Mouse (Mus musculus) brain, embryonic 18.5 days (tissue): ENCODE data around the gene Tmem274.
A peak's percentile ranks its signal among the peaks of the same experiment; 100 is the strongest.
"Not testable (repeated sequence)": the region's sequence is repeated elsewhere in the genome, so short reads cannot be mapped to it uniquely, and the experiment has no call there.

Experiments used
- DNase-seq: peaks from one replicate; pipeline ENCODE4 v3.0.0-alpha.2; 2012; ENCODE audit warnings: low read depth, low spot score

Tmem274 gene

GRCm38 (mm10) chr4:149477078-149477477 is at the start of gene Tmem274:
Gene Tmem274, plus strand, starts transcription at chr4:149477378.
- no peak for DNase-seq

DNA sequence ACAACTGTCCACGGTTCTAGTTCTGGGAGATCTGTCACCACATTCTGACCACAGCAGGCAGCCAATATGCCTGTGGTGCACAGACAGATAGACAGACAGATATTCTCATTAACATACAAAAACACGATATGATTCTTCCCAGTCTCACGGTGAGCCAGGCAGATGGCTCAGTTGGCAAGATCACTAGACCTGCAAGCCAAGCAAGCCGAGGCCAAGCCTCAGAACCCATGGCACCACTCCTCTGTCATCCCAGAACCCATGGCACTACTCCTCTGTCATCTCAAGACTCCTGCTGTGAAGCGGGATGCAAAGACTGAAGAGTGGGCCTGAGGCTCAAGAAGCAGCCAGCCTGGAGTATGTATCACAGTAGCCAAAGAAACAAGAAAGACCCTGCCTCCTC is 47.6 kb upstream of the Tmem274 start:
- DNase-seq = no peak

DNA sequence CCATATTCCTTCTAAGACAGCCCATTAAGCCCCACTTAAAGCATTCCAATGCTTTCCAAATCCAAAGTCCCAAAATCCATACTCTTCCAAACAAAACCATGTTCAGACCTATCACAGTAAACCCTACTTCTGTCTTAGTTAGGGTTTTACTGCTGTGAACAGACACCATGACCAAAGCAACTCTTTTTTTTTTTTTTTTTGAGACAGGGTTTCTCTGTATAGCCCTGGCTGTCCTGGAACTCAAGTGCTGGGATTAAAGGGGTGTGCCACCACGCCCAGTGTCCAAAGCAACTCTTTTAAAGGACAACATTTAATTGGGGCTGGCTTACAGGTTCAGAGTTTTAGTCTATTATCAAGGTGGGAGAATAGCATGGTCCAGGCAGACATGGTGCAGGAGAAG is 45.3 kb upstream of the Tmem274 start:
- DNase-seq = not testable (repeated sequence)

DNA sequence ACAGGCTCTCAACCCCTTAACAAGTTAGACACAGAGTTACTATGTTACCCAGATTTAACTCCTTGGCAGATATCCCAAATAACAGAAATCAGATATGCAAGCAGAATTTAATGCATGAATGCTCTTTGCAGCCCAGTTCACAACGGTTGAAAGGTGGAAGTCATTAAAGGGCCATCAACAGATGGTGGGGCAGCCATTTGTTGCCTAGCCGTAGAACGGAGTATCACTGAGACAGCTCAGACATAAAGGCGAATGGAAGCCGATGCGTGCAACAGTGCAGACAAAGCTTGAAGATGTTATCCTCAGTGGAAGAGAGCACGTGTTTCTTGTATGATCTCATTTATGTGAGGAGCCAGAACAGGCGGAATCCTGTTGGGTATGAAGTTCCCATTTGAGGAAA is 36.6 kb upstream of the Tmem274 start:
- no peak for DNase-seq

DNA sequence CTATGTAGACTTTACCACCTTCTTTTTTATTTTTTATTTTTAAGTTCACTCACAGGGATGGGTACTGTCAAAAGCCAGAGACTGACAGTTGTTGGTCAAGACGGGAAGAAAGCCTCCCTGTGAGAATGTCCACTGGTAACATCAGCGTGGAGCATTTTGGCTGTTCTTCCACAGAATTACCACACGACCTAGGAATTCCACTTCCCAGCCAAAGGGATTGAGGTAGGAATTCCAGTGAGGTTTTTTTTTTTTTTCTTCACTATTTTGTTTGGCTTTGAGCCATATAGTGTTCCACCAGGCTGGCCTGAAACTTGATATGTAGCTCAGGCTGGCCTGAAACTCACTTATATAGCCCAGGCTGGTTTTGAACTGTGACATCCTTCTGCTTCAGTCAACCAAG is 34.7 kb upstream of the Tmem274 start:
- DNase-seq = no peak

- no peak for DNase-seq
Observed at GRCm38 (mm10) chr4:149444465-149444864, 32.7 kb upstream of the Tmem274 start.

DNA sequence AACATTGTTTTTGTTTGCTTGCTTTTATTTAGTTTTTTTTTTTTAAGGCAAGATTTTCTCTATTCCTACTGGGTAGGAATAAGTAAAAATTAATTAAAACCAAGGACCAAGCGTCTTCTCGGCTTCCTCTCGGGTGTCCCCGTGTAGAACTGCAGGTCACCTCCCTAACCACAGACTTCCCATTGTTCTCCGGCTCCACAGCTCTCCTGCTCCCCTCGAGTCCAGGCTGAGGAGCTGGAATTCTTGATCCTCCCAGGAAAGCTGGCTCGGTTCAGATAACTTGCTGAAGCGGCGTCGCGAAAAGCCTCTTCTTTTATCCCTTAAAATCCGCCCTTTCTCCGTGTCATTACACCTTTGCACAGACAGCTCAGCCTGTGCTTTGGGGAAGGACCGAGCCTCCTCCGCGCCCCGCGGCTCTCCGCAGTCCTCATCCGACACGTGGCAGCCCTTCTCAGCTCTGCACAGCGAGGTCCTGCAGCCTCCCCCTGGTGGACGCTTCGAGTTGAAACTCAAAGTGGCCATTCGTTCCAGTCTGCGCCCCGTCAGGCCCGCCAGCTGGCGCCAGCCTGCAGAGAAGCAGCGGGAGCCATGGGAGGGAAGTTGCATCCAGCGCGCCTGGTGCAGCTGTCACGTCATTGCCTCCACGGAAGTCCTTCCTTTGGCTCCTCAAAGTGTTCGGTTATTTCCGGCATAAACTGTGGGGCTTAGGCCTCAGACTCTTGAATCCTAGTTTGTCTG is 32.0 kb upstream of the Tmem274 start:
- DNase-seq = peak; percentile 81

DNA sequence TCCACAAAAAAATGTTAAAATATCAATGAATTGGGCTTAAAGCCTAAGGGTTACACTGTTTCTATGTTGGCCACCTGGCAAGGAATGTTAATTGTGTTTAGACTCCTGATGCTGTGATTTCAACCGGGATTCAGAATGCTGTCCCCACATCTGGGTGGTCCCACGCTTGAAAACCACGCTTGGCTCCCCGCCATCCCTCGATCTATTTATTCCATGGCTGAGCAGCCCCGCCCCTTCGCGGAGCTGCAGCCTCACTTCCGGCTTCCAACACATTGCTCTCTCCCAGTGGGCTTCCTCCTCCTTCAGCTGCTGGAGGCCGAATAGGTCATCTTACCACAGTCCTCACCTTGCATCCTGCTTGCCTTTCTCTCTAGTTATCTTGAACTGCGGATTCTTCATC is 31.3 kb upstream of the Tmem274 start:
- DNase-seq = no peak

GRCm38 (mm10) chr4:149446309-149446708 is 30.9 kb upstream of the Tmem274 start:
- DNase-seq = no peak

DNA sequence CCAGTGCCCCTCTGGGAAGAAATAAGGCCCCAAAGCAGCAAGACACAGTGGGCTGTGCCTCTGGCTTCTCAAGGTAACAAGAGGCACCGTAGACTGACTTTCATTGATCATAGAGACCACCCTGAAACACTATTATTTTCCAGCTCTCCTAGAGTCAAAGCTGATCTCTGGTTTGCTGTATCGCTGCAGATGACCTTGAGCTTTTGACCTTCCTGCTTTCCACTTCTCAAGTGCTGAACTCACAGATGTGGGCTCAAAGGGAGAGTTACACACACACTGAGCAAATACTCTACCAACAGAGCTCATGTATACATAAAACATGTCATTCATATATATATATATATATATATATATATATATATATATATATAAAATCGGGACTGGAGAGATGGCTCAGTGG is 26.5 kb upstream of the Tmem274 start:
- DNase-seq = no peak

DNA sequence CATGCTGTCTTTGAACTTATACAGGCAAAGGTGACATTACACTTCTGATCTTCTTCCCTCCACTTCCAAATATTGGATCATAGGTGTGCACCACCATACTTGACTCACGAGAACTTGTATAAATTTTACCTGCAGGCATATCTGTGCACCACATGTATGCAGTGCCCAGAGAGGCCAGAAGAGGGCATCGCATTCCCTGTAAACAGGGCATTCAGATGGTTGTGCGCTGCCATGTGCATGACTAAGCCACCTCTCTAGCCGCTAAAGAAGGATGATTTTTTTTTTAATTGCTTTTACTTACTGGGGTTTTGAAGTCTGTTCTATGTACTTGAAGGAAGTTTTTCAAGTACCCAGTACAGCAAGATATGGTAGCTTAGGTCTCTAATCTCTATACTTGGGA is 23.5 kb upstream of the Tmem274 start:
- no peak for DNase-seq

GRCm38 (mm10) chr4:149454263-149454662 is 22.9 kb upstream of the Tmem274 start:
- no peak for DNase-seq

GRCm38 (mm10) chr4:149454879-149455278 is 22.3 kb upstream of the Tmem274 start, which contains the start of gene Rbp7:
Gene Rbp7, minus strand, starts transcription at chr4:149454978.
- no peak for DNase-seq

DNA sequence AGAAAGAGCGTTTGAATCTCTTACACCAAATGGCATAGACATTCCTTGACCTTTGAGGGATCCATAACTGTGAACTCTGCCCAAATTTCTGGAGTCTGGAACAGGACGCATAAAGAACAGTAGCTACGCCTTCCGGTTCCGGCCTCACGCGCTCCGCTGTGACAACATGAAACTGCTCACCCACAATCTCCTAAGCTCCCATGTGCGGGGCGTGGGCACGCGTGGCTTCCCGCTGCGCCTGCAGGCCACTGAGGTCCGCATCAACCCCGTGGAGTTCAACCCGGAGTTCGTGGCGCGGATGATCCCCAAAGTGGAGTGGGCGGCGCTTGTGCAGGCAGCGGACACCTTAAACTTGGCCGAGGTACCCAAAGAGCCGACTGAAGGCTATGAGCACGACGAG is 20.0 kb upstream of the Tmem274 start:
- DNase-seq = not testable (repeated sequence)

DNA sequence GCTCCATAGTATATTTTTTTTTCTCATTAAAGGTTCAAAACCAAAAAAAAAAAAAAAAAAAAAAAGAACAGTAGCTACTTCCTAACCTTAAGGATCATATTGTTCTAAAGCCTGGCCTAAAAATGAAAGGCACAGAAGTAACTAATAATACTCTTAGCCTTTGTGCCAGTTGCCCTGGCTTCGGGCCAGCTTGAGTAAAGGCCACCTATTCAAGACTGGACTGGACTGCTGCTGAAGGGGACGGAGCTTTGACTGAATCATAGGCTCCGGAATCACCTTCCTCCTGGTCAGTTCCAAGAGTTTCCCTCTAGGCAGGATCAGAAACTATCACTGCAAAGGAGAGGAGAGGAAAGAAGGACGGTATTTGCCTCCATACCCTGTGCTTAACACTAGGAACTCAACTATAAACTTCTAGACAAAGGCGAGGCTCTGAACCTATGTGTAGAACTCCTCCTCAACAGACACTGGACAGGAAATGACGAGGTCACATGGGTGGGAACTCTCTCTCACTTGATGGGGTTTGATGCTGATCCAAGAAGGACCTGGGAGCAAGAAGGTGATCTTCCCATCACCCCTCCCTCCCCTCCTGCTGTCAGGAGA is 19.2 kb upstream of the Tmem274 start:
- no peak for DNase-seq

DNA sequence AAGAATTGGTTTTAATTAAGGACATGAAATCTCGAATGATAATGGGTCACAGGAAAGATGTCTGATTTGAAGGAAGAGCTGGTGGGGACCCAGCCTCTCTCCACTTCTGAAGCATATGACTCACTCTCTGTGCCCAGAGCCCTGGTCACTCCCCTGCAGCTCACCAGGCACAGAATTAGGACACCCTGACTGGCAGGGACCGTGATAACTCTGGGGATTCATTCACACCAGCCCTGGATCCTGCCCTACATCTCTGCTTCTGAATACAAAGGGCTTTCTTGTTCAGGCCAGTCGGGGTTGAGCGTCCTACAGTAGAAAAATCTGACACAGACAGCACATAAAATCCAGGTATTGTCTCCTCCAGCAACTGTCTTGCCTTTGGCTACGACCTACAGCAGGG is 18.7 kb upstream of the Tmem274 start:
- DNase-seq = no peak

DNA sequence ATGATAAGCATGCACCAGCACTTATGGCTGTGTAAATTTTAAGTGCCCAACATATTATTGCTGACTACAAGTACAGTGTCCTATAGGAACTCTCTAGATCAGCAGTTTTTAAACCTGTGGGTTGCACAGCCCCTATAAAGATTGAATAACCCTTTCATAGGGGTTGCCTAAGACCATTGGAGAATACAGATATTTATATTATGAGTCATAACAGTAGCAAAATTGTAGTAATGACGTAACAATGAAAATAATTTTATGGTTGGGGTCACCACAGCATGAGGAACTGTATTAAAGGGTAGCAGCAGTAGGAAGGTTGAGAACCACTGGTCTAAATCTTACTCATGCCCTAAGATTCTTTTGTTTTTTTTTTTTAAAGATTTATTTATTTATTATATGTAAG is 17.8 kb upstream of the Tmem274 start:
- DNase-seq = no peak

DNA sequence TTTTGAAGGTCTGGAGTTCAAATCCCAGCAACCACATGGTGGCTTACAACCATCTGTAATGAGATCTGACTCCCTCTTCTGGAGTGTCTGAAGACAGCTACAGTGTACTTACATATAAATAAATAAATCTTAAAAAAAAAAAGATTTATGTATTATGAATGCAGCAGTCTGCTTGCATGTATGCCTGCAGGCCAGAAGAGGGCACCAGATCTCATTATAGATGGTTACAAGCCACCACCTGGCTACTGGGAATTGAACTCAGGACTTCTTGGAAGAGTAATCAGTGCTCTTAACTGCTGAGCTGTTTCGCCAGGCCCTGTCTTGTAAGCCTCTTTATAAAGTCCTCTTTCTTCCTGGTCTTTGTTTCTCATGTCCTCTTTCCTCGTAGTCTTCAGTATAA is 16.7 kb upstream of the Tmem274 start:
- not testable (repeated sequence) for DNase-seq

DNA sequence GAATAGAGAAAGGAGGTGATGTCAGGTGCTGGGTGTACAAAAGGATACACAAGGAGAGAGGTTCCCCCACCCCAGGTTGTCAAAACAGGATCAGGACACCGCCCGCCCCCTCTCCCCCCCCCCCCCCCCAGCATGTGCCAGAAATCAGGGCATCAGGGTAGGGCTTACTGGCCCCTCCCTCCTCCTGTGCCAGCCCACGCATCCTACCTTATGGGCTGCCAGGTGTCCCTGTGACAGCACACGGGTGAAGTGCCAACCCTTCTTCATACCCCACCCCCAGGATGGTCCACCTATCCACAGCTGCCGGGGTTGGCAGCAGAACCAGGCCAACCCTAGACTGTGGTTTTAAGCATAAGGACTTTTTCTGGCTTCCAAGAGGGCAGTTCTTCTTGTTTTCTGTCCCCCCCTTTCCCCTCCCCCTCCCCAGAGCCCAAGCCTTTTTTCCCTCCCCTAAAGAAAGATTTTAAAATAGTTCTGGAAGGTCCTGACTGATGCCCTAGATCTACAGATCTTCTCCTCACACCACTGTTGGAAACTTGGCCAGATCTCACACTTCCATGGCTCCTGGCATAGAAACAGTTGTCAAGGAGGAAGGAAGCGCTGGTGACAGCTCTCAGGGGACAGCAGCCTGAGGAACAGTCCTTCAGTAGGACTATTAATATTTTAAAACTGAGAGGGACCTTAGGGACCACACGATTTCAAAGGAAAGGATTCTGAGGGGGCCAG is 15.4 kb upstream of the Tmem274 start:
- no peak for DNase-seq

DNA sequence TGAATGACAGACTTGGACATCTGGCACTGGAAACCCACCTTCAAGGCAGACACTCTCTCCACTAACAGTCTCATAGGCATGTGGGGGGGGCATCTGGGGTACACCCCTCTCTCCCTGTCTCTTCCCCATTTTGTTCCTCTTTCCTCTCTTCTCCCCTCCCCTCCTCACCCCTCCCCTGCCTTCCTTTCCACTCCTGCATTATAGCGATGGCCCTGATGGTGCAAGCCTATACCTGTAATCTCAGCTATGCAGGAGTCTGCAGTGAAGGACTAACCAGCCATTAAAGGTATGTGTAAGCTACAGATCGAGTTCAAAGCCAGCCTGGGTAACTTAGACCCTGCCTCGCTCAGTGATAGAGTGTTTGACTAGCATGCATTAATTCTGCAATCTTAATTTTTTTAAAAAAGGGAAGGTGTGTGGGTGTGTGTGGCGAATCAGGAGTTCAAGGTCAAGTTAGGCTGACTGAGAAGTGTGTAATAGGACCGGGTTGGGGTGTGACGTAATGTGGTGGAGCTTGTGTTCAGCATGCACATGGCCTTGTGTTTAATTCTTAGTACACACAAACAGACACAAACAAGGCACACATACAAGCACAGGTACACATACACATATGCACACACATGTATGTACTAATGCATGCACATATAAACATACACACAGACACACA is 14.7 kb upstream of the Tmem274 start:
- no peak for DNase-seq

- no peak for DNase-seq
Observed at GRCm38 (mm10) chr4:149463435-149463950, 13.7 kb upstream of the Tmem274 start.

- DNase-seq = no peak
Observed at GRCm38 (mm10) chr4:149469557-149469956, 7.6 kb upstream of the Tmem274 start.
